Mouse (Mus musculus) limb, embryonic 13.5 days (tissue): ENCODE measurements around the gene 4930407I10Rik. TPM values are rescaled to one million over a fixed set of nuclear protein-coding genes. Genes with fewer than 3 reads are reported as not detected.

Experiments used
- ATAC-seq: fragments of 200-750 bp; cut with Nextera tagmentation; 2 replicates; pipeline ENCODE4 v1.8.0; 2017; ENCODE audit warnings: low read depth, moderate number of reproducible peaks, moderate TSS enrichment; ENCODE audit not compliant: low FRiP score
- H3K27ac ChIP-seq: fragments of 300-500 bp; sonication (generic); 2 replicates; pipeline ENCODE4 v1.5.1; 2015; ENCODE audit warnings: inconsistent platforms, mild to moderate bottlenecking, moderate library complexity
- H3K27me3 ChIP-seq: fragments of 300-500 bp; sonication (generic); 2 replicates; pipeline ENCODE4 v1.6.1; 2015; ENCODE audit warnings: mild to moderate bottlenecking, inconsistent platforms
- H3K36me3 ChIP-seq: fragments of 300-500 bp; sonication (generic); 2 replicates; pipeline ENCODE4 v1.6.1; 2015; ENCODE audit warnings: inconsistent platforms, mild to moderate bottlenecking, moderate library complexity
- H3K4me1 ChIP-seq: fragments of 300-500 bp; sonication (generic); 2 replicates; pipeline ENCODE4 v1.6.1; 2015; ENCODE audit warnings: inconsistent platforms
- H3K4me2 ChIP-seq: fragments of 300-500 bp; sonication (generic); replicated peaks from 2 replicates; pipeline ENCODE4 v1.6.1; 2015; ENCODE audit warnings: inconsistent platforms, mild to moderate bottlenecking, moderate library complexity
- H3K4me3 ChIP-seq: fragments of 300-500 bp; sonication (generic); 2 replicates; pipeline ENCODE4 v1.5.1; 2015; ENCODE audit warnings: moderate library complexity, mild to moderate bottlenecking, inconsistent platforms
- H3K9ac ChIP-seq: fragments of 300-500 bp; sonication (generic); 2 replicates; pipeline ENCODE4 v1.6.1; 2015; ENCODE audit warnings: mild to moderate bottlenecking, inconsistent platforms
- H3K9me3 ChIP-seq: fragments of 300-500 bp; sonication (generic); 2 replicates; pipeline ENCODE4 v1.6.1; 2016; ENCODE audit warnings: inconsistent platforms
- WGBS: fragments of 180-500 bp; shearing (Covaris S2); methylation state at CpG from one replicate; pipeline ENCODE4 v1.1.7; 2015; 5-methylcytosine and 5-hydroxymethylcytosine counted together
- polyA plus RNA-seq: library from polyadenylated mRNA; unstranded; fragments of >200 nt; fragmentation: Nextera tagmentation; extraction: Ambion mirVana; gene quantifications from 2 replicates; pipeline ENCODE4 v1.2.1, GENCODE M21; 2015

4930407I10Rik gene
- polyA plus RNA-seq, result 0.03 TPM in 1 of 2 replicates, not detected in the other

GRCm38 (mm10) chr15:82058719-82059201 lies at the start of gene 4930407I10Rik:
Gene 4930407I10Rik, plus strand, starts transcription at chr15:82059151.
- Histone ChIP-seq H3K27me3 (peaks cover 15% of the 10 kb centered on the region), H3K27ac (no peak within 1 kb of the TSS)
- 61% methylated on average over 1 of the region's 1 CpGs for WGBS

GRCm38 (mm10) chr15:82011947-82012346 lies 47.0 kb upstream of the 4930407I10Rik start:
- WGBS, result 84% methylated on average over 6 of the region's 6 CpGs
- H3K4me3 ChIP-seq, result no peak overlapping the region
- no peaks in the 10 kb centered on the region for H3K27me3 ChIP-seq

More at GRCm38 (mm10) chr15:82058719-82059201, at the start of gene 4930407I10Rik:
- Histone ChIP-seq H3K9me3 (no peaks in the 10 kb centered on the region), H3K4me3 (no peak within 1 kb of the TSS), H3K36me3 (no peaks in the 10 kb centered on the region), H3K4me2 (no peak within 1 kb of the TSS), H3K9ac (no peak within 1 kb of the TSS), H3K4me1 (peaks cover 7% of the 10 kb centered on the region)
- no peak for ATAC-seq

GRCm38 (mm10) chr15:82014745-82015391 lies 44.1 kb upstream of the 4930407I10Rik start:
- Histone ChIP-seq H3K4me3 (peak overlapping the region; percentile 92), H3K9me3 (no peaks in the 10 kb centered on the region), H3K9ac (peak overlapping the region; percentile 89), H3K4me2 (peak overlapping the region; percentile 95), H3K27me3 (no peaks in the 10 kb centered on the region), H3K27ac (no peak overlapping the region), H3K36me3 (peaks cover 11% of the 10 kb centered on the region), H3K4me1 (peaks cover 24% of the 10 kb centered on the region)
- 14% methylated on average over 9 of the region's 9 CpGs for WGBS
- ATAC-seq, result no peak

More at GRCm38 (mm10) chr15:82011947-82012346, 47.0 kb upstream of the 4930407I10Rik start:
- Histone ChIP-seq H3K4me2 (no peak overlapping the region), H3K4me1 (peaks cover 19% of the 10 kb centered on the region), H3K36me3 (no peaks in the 10 kb centered on the region), H3K27ac (no peak overlapping the region), H3K9me3 (no peaks in the 10 kb centered on the region), H3K9ac (no peak overlapping the region)
- no peak for ATAC-seq

GRCm38 (mm10) chr15:82015392-82016100 lies 43.4 kb upstream of the 4930407I10Rik start:
- Histone ChIP-seq H3K27ac (peak overlapping the region; percentile 48; the same call in 1 of the 2 replicates), H3K9ac (peak overlapping the region; percentile 89), H3K4me1 (peaks cover 24% of the 10 kb centered on the region), H3K4me3 (peak overlapping the region; percentile 92), H3K4me2 (peak overlapping the region; percentile 95), H3K36me3 (peaks cover 14% of the 10 kb centered on the region), H3K27me3 (no peaks in the 10 kb centered on the region), H3K9me3 (no peaks in the 10 kb centered on the region)
- WGBS, result under 1% methylated on average over 39 of the region's 39 CpGs
- no peak; the same call in 1 of the 2 replicates for ATAC-seq

- Histone ChIP-seq H3K4me2 (peak overlapping the region; percentile 95), H3K9ac (peak overlapping the region; percentile 89), H3K27me3 (no peaks in the 10 kb centered on the region), H3K4me1 (peaks cover 24% of the 10 kb centered on the region), H3K27ac (peak overlapping the region; percentile 67), H3K9me3 (no peaks in the 10 kb centered on the region), H3K36me3 (peaks cover 17% of the 10 kb centered on the region), H3K4me3 (peak overlapping the region; percentile 92)
- under 1% methylated on average over 53 of the region's 53 CpGs for WGBS
- peak; percentile 98 for ATAC-seq
These were observed 42.7 kb upstream of the 4930407I10Rik start for GRCm38 (mm10) chr15:82016101-82016808.

- H3K9me3 ChIP-seq, result no peaks in the 10 kb centered on the region
- peak overlapping the region; percentile 92 for H3K4me3 ChIP-seq
- no peak for ATAC-seq
- peak overlapping the region; percentile 95 for H3K4me2 ChIP-seq
- H3K27me3 ChIP-seq, result no peaks in the 10 kb centered on the region
- peak overlapping the region; percentile 67; the same call in 1 of the 2 replicates for H3K27ac ChIP-seq
- peak overlapping the region; percentile 77 for H3K9ac ChIP-seq
- H3K4me1 ChIP-seq, result peaks cover 24% of the 10 kb centered on the region
- 23% methylated on average over 6 of the region's 6 CpGs for WGBS
- H3K36me3 ChIP-seq, result peaks cover 22% of the 10 kb centered on the region
These were observed 42.1 kb upstream of the 4930407I10Rik start for GRCm38 (mm10) chr15:82016830-82017229.

- Histone ChIP-seq H3K36me3 (peaks cover 28% of the 10 kb centered on the region), H3K4me2 (0 out of 2 replicates have a peak overlapping the region, but pooled peaks have one; percentile 19), H3K4me3 (no peak overlapping the region; the same call in 1 of the 2 replicates), H3K27ac (no peak overlapping the region), H3K4me1 (peaks cover 24% of the 10 kb centered on the region), H3K9me3 (no peaks in the 10 kb centered on the region), H3K9ac (peak overlapping the region; percentile 26; the same call in 1 of the 2 replicates), H3K27me3 (no peaks in the 10 kb centered on the region)
- WGBS, result 67% methylated on average over 4 of the region's 4 CpGs
- no peak for ATAC-seq
These were observed 41.5 kb upstream of the 4930407I10Rik start for GRCm38 (mm10) chr15:82017461-82017860.

GRCm38 (mm10) chr15:82019288-82019687 lies 39.7 kb upstream of the 4930407I10Rik start:
- peaks cover 20% of the 10 kb centered on the region for H3K4me1 ChIP-seq
- H3K4me3 ChIP-seq, result no peak overlapping the region
- H3K36me3 ChIP-seq, result peaks cover 46% of the 10 kb centered on the region
- H3K9me3 ChIP-seq, result no peaks in the 10 kb centered on the region
- H3K27ac ChIP-seq, result no peak overlapping the region
- no peaks in the 10 kb centered on the region for H3K27me3 ChIP-seq
- no peak for ATAC-seq
- no peak overlapping the region for H3K9ac ChIP-seq
- WGBS, result 88% methylated on average over 3 of the region's 3 CpGs
- H3K4me2 ChIP-seq, result no peak overlapping the region

- Histone ChIP-seq H3K4me3 (no peak overlapping the region), H3K27ac (no peak overlapping the region), H3K27me3 (no peaks in the 10 kb centered on the region), H3K9ac (no peak overlapping the region), H3K9me3 (no peaks in the 10 kb centered on the region), H3K36me3 (peaks cover 80% of the 10 kb centered on the region), H3K4me1 (0 out of 2 replicates have a peak, but pooled peaks cover 2% of the 10 kb centered on the region), H3K4me2 (no peak overlapping the region)
- 88% methylated on average over 13 of the region's 13 CpGs for WGBS
- ATAC-seq, result no peak
These were observed 36.3 kb upstream of the 4930407I10Rik start for GRCm38 (mm10) chr15:82022535-82023088.

GRCm38 (mm10) chr15:82023965-82024635 lies 34.9 kb upstream of the 4930407I10Rik start:
- H3K27me3 ChIP-seq, result no peaks in the 10 kb centered on the region
- H3K9me3 ChIP-seq, result no peaks in the 10 kb centered on the region
- 95% methylated on average over 6 of the region's 6 CpGs for WGBS
- H3K27ac ChIP-seq, result no peak overlapping the region
- H3K4me1 ChIP-seq, result no peaks in the 10 kb centered on the region
- no peak overlapping the region for H3K9ac ChIP-seq
- no peak overlapping the region for H3K4me3 ChIP-seq
- no peak overlapping the region for H3K4me2 ChIP-seq
- no peak for ATAC-seq
- peaks cover 89% of the 10 kb centered on the region for H3K36me3 ChIP-seq

- H3K27me3 ChIP-seq, result no peaks in the 10 kb centered on the region
- H3K4me3 ChIP-seq, result no peak overlapping the region
- H3K4me2 ChIP-seq, result no peak overlapping the region
- no peaks in the 10 kb centered on the region for H3K9me3 ChIP-seq
- peaks cover 98% of the 10 kb centered on the region for H3K36me3 ChIP-seq
- no peak overlapping the region for H3K27ac ChIP-seq
- no peaks in the 10 kb centered on the region for H3K4me1 ChIP-seq
- 90% methylated on average over 7 of the region's 7 CpGs for WGBS
- no peak for ATAC-seq
- H3K9ac ChIP-seq, result no peak overlapping the region
These were observed 31.7 kb upstream of the 4930407I10Rik start for GRCm38 (mm10) chr15:82027276-82027675.
